Mouse (Mus musculus) C2C12 (cell line): Measurements from ENCODE around the gene Ammecr1. TPM values are rescaled to one million over a fixed set of nuclear protein-coding genes. Genes with fewer than 3 reads are reported as not detected.

Source experiments
- H3K27me3 ChIP-seq: one replicate; pipeline ENCODE4 v1.6.1; 2011; ENCODE audit not compliant: control insufficient read depth, insufficient read depth, insufficient read length
- H3K36me3 ChIP-seq: one replicate; pipeline ENCODE4 v1.6.1; 2011; ENCODE audit not compliant: control insufficient read depth, insufficient read depth
- H3K4me3 ChIP-seq: one replicate; pipeline ENCODE4 v1.5.1; 2011; ENCODE audit warnings: mild to moderate bottlenecking, control low read depth; ENCODE audit not compliant: poor library complexity, insufficient read depth, severe bottlenecking
- H3K79me2 ChIP-seq: one replicate; pipeline ENCODE4 v1.6.1; 2011; ENCODE audit not compliant: control insufficient read depth, insufficient read depth
- H3K79me3 ChIP-seq: one replicate; pipeline ENCODE4 v1.6.1; 2011; ENCODE audit warnings: low read depth, control low read depth
- H3ac ChIP-seq: one replicate; pipeline ENCODE3; 2011; ENCODE audit warnings: low read depth; ENCODE audit not compliant: control insufficient read depth, insufficient read length
- CEBPB ChIP-seq: IDR thresholded peaks from one replicate; pipeline ENCODE4 v1.6.1; 2011; ENCODE audit warnings: low read depth, mild to moderate bottlenecking, control low read depth, moderate library complexity
- CTCF ChIP-seq: IDR thresholded peaks from one replicate; pipeline ENCODE4 v1.5.1; 2011; ENCODE audit not compliant: control insufficient read depth, insufficient read depth, insufficient read length
- FOSL1 ChIP-seq: IDR thresholded peaks from one replicate; pipeline ENCODE4 v1.8.0; 2011; ENCODE audit warnings: mild to moderate bottlenecking, low read length; ENCODE audit not compliant: poor library complexity, insufficient read depth, severe bottlenecking
- MAX ChIP-seq: IDR thresholded peaks from one replicate; pipeline ENCODE4 v1.6.1; 2011; ENCODE audit warnings: mild to moderate bottlenecking, control low read depth
- MYOD1 ChIP-seq: IDR thresholded peaks from one replicate; pipeline ENCODE4 v1.6.1; 2011; ENCODE audit warnings: low read depth; ENCODE audit not compliant: control insufficient read depth, insufficient read length
- MYOG ChIP-seq: IDR thresholded peaks from one replicate; pipeline ENCODE4 v1.6.1; 2011; ENCODE audit not compliant: control insufficient read depth, insufficient read length; ENCODE audit errors: extremely low read depth
- USF1 ChIP-seq: IDR thresholded peaks from one replicate; pipeline ENCODE4 v1.6.1; 2011; ENCODE audit warnings: low read depth, mild to moderate bottlenecking, control low read depth, moderate library complexity
- microRNA-seq: library from miRNA; unstranded; fragments of <30 nt; microRNA quantifications from one replicate; pipeline ENCODE4, GENCODE M21; 2019; ENCODE audit warnings: borderline microRNAs expressed
- polyA plus RNA-seq: library from polyadenylated mRNA; unstranded; fragments of >200 nt; fragmentation: generic; extraction: Trizol; gene quantifications from one replicate; pipeline ENCODE4 v1.2.1, GENCODE M21; 2012; ENCODE audit warnings: missing spikeins

Ammecr1 gene
- polyA plus RNA-seq, 1 experiment = 7.5 TPM

GRCm38 (mm10) chrX:142806620-142807061, 159.9 kb downstream of the Ammecr1 start:
- H3K27me3 ChIP-seq = no peaks in the 10 kb centered on the region
- no peaks in the 10 kb centered on the region for H3K79me3 ChIP-seq
- H3K79me2 ChIP-seq = no peaks in the 10 kb centered on the region
- H3ac ChIP-seq = no peak overlapping the region
- H3K36me3 ChIP-seq = no peaks in the 10 kb centered on the region
- H3K4me3 ChIP-seq = no peak overlapping the region
- no peak for TF ChIP-seq MAX
- no peak for TF ChIP-seq FOSL1
- no peak for TF ChIP-seq CEBPB
- no peak for TF ChIP-seq MYOG
- no peak for TF ChIP-seq MYOD1
- TF ChIP-seq CTCF = no peak
- no peak for TF ChIP-seq USF1

GRCm38 (mm10) chrX:142806126-142806525, 160.4 kb downstream of the Ammecr1 start:
- Histone ChIP-seq H3K27me3 (no peaks in the 10 kb centered on the region), H3K4me3 (no peak overlapping the region), H3K79me2 (no peaks in the 10 kb centered on the region), H3ac (no peak overlapping the region), H3K79me3 (no peaks in the 10 kb centered on the region), H3K36me3 (no peaks in the 10 kb centered on the region)
- TF ChIP-seq MYOG = no peak

GRCm38 (mm10) chrX:142804596-142804995, 161.9 kb downstream of the Ammecr1 start:
- H3K79me2 ChIP-seq = no peaks in the 10 kb centered on the region
- H3K79me3 ChIP-seq = no peaks in the 10 kb centered on the region
- H3K36me3 ChIP-seq = no peaks in the 10 kb centered on the region
- no peak for TF ChIP-seq MYOG
- no peak for TF ChIP-seq CEBPB
- TF ChIP-seq MYOD1 = no peak
- TF ChIP-seq MAX = no peak
- no peak for TF ChIP-seq CTCF
- no peak for TF ChIP-seq USF1
- TF ChIP-seq FOSL1 = no peak
- no peak overlapping the region for H3ac ChIP-seq
- H3K27me3 ChIP-seq = no peaks in the 10 kb centered on the region
- H3K4me3 ChIP-seq = no peak overlapping the region

Small RNA genes lying within 50 kb of the gene (microRNA-seq; reads per million reads assigned to microRNA genes)
- not detected for gene Gm44351

Other genes starting within 250 kb of the Ammecr1 start
- gene Rtl9, start 132.9 kb upstream of the Ammecr1 start, polyA plus RNA-seq = 0.01 TPM